Mouse (Mus musculus): ENCODE results near the gene Gm44503. TPM values are rescaled to one million over a fixed set of nuclear protein-coding genes. Genes with fewer than 3 reads are reported as not detected.

Gene Gm44503
- polyA plus RNA-seq, 1 experiment from 2014 or later, result not detected

DNA sequence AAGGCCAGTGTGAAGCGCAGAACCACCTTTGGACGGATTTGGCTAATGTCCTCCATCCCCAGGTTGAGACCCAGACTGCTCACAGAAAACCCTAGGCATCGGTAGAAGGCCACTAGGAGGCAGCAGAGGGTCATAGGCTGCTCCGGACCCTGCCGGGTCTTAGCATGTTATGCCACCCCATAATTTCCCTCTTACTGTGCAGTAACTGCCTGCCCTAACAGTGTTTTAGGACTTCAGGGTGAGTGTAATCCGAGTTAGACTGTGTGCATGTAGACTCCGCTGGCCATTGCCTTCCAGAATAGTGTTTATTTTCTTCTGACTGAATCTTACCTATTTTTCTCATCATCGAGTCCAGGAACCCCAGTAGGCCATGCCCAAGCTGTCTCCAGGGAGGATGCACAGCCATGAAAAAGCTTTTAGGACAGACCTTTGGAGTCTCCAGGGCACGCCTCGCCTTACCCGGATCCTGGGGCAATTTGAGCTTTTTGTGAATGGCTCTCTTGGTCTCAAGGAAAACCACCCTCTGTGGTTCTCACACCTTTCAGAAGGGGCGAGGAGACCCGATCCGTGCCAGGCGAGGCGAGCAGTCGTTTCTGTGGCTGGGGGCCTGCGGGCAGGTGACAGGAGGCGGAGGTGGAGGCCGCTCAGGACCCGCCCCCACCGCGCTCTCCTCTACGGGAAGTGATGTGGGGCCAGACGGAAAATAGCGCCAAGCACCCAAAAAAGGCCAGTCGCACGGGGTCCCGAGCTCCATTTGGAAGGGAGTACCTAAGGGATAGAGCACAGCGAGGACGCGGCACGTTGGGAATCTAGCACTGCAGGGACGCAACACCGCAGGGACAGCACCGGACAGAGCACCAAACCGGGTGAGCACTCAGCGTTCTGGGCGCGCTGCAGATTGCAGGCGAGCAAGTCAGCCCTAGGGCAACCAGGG, 85.8 kb downstream of the Gm44503 start, which contains the start of gene Rab27a:
Gene Rab27a (plus strand): TSS at position 709 of the 934 bp plus-strand sequence.
- 2% methylated on average over 41 of the region's 41 CpGs for whole genome bisulfite sequencing
- peak; percentile 98 for TF ChIP-seq CTCF (IDR thresholded peaks at IDR 0.05; ENCODE audit: low read depth)
- H3K27ac ChIP-seq (ENCODE audit: low read depth, low read length), result no peak within 1 kb of the TSS
- no peaks in the 10 kb centered on the region for H3K36me3 ChIP-seq (ENCODE audit: control insufficient read depth, insufficient read depth)
- no peaks in the 10 kb centered on the region for H3K9me3 ChIP-seq (ENCODE audit: control insufficient read depth)
- no peaks in the 10 kb centered on the region for H3K27me3 ChIP-seq (replicated peaks; ENCODE audit: control insufficient read depth, insufficient read depth, low read length)
- ATAC-seq, result peak; percentile 58; the same call in 1 of the 2 replicates
- peak within 1 kb of the TSS; percentile 34 for H3K4me3 ChIP-seq (ENCODE audit: low read depth, low read length)
- H3K4me1 ChIP-seq (replicated peaks; ENCODE audit: control insufficient read depth, insufficient read depth, low read length), result no peaks in the 10 kb centered on the region
- H3K4me2 ChIP-seq (replicated peaks; ENCODE audit: low read depth), result peak within 1 kb of the TSS; percentile 85
- peak within 1 kb of the TSS; percentile 4; the same call in 1 of the 2 replicates for H3K9ac ChIP-seq (ENCODE audit: low read depth, low read length)

DNA sequence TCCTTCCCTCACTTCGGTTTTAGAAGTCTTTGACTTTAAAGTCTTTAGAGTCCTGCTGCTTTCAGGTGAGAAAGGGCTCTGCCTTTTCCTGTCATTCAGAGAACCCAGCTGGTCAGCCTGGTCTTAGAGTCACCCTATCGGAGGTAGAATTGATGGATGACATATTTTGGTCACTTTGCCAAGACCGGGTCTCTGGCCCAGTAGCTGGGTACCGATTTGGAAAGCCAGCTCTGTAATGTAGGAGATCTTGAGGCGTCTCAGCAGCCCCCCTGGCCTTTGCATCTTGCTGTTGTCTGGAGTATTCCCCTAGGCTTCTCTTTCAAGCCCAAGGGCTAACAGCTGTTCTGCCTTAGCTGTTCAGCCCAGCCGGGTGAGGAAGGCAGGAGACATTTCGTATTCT, 86.6 kb downstream of the Gm44503 start:
- no peak overlapping the region for H3K27ac ChIP-seq (ENCODE audit: low read depth, low read length)
- H3K4me2 ChIP-seq (replicated peaks; ENCODE audit: low read depth), result peak overlapping the region; percentile 85
- 15% methylated on average over 7 of the region's 7 CpGs for WGBS
- ATAC-seq, result no peak
- no peaks in the 10 kb centered on the region for H3K4me1 ChIP-seq (replicated peaks; ENCODE audit: control insufficient read depth, insufficient read depth, low read length)
- peak overlapping the region; percentile 34 for H3K4me3 ChIP-seq (ENCODE audit: low read depth, low read length)
- no peaks in the 10 kb centered on the region for H3K9me3 ChIP-seq (ENCODE audit: control insufficient read depth)
- no peaks in the 10 kb centered on the region for H3K36me3 ChIP-seq (ENCODE audit: control insufficient read depth, insufficient read depth)
- H3K27me3 ChIP-seq (replicated peaks; ENCODE audit: control insufficient read depth, insufficient read depth, low read length), result no peaks in the 10 kb centered on the region
- no peak for TF ChIP-seq CTCF (IDR thresholded peaks at IDR 0.05; ENCODE audit: low read depth)
- peak overlapping the region; percentile 4; the same call in 1 of the 2 replicates for H3K9ac ChIP-seq (ENCODE audit: low read depth, low read length)

DNA sequence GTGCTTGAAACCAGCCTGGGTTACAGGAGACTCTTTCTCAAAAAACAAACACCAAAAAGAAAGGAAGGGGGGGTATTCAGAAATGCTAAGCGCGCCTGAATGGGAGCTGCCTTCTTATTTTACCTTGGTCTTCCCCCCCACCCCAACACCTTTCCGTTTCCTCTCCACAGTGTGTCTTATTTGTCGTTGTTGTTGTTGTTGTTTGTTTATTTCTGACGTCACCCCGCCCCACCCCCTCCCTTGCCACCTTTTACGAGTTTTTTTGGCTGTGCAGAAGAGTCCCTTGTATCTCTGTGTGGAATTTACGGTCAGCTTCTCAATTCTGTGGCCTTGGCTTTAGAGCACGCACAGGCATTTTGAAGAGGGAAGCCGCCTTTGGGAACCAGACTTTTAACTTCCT, 87.1 kb downstream of the Gm44503 start:
- Histone ChIP-seq H3K36me3 (ENCODE audit: control insufficient read depth, insufficient read depth) (no peaks in the 10 kb centered on the region), H3K4me1 (replicated peaks; ENCODE audit: control insufficient read depth, insufficient read depth, low read length) (no peaks in the 10 kb centered on the region), H3K9ac (ENCODE audit: low read depth, low read length) (no peak overlapping the region), H3K4me2 (replicated peaks; ENCODE audit: low read depth) (peak overlapping the region; percentile 85), H3K27me3 (replicated peaks; ENCODE audit: control insufficient read depth, insufficient read depth, low read length) (no peaks in the 10 kb centered on the region), H3K4me3 (ENCODE audit: low read depth, low read length) (peak overlapping the region; percentile 34; the same call in 1 of the 2 replicates), H3K9me3 (ENCODE audit: control insufficient read depth) (no peaks in the 10 kb centered on the region), H3K27ac (ENCODE audit: low read depth, low read length) (no peak overlapping the region)
- WGBS, result 72% methylated on average over 10 of the region's 10 CpGs
- no peak for ATAC-seq
- no peak for TF ChIP-seq CTCF (IDR thresholded peaks at IDR 0.05; ENCODE audit: low read depth)

GRCm38 (mm10) chr9:73047906-73048305, 89.3 kb downstream of the Gm44503 start:
- 89% methylated on average over 2 of the region's 2 CpGs for WGBS
- Histone ChIP-seq H3K9ac (ENCODE audit: low read depth, low read length) (no peak overlapping the region), H3K27ac (ENCODE audit: low read depth, low read length) (no peak overlapping the region), H3K4me2 (replicated peaks; ENCODE audit: low read depth) (no peak overlapping the region), H3K4me3 (ENCODE audit: low read depth, low read length) (no peak overlapping the region), H3K36me3 (ENCODE audit: control insufficient read depth, insufficient read depth) (no peaks in the 10 kb centered on the region), H3K4me1 (replicated peaks; ENCODE audit: control insufficient read depth, insufficient read depth, low read length) (no peaks in the 10 kb centered on the region), H3K9me3 (ENCODE audit: control insufficient read depth) (no peaks in the 10 kb centered on the region), H3K27me3 (replicated peaks; ENCODE audit: control insufficient read depth, insufficient read depth, low read length) (no peaks in the 10 kb centered on the region)
- TF ChIP-seq CTCF (IDR thresholded peaks at IDR 0.05; ENCODE audit: low read depth), result no peak
- ATAC-seq, result no peak

DNA sequence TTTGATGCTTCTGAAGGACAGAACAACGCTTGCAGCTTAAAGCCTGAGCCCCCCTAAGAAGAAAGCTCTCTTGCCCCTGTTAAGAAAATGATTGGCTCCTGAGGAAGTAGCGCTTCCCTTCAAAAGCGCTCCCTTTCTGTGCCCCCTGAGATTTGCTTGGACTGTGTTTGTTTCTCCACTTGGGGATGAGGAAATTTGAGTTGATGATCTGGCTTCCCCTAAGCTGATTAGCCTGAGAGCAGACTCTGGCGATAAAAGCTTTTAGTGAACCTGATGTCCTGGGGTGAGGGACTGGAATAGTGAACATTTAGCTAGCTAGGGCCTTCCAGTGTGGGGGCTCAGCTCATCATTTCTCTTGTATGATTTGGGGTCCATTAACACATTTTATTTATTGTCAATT, 90.3 kb downstream of the Gm44503 start:
- H3K27me3 ChIP-seq (replicated peaks; ENCODE audit: control insufficient read depth, insufficient read depth, low read length), result no peaks in the 10 kb centered on the region
- no peaks in the 10 kb centered on the region for H3K36me3 ChIP-seq (ENCODE audit: control insufficient read depth, insufficient read depth)
- H3K9ac ChIP-seq (ENCODE audit: low read depth, low read length), result no peak overlapping the region
- ATAC-seq, result no peak
- no peak for TF ChIP-seq CTCF (IDR thresholded peaks at IDR 0.05; ENCODE audit: low read depth)
- no peaks in the 10 kb centered on the region for H3K9me3 ChIP-seq (ENCODE audit: control insufficient read depth)
- H3K4me2 ChIP-seq (replicated peaks; ENCODE audit: low read depth), result no peak overlapping the region
- no peak overlapping the region for H3K4me3 ChIP-seq (ENCODE audit: low read depth, low read length)
- H3K27ac ChIP-seq (ENCODE audit: low read depth, low read length), result no peak overlapping the region
- 45% methylated on average over 4 of the region's 4 CpGs for WGBS
- no peaks in the 10 kb centered on the region for H3K4me1 ChIP-seq (replicated peaks; ENCODE audit: control insufficient read depth, insufficient read depth, low read length)

DNA sequence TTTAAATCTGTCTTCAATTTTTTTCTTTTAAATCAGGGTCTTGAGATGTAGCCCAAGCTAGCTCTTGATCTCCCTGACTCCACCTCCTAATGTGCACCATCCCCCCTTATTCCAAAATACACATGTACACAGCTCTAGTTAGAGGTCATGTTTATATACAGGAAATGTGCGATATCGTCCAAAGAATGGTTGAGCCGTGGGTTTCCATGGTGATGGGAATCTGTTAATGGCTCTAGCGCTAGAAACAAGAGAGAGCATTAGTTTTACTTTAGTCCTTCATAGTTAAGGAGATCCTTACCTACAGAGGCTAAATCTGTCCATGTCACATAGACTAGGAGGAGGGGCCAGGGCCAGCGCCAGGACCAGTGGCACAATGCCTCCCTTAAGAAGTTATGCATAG, 91.2 kb downstream of the Gm44503 start:
- no peaks in the 10 kb centered on the region for H3K36me3 ChIP-seq (ENCODE audit: control insufficient read depth, insufficient read depth)
- no peaks in the 10 kb centered on the region for H3K9me3 ChIP-seq (ENCODE audit: control insufficient read depth)
- H3K4me2 ChIP-seq (replicated peaks; ENCODE audit: low read depth), result no peak overlapping the region; the same call in 1 of the 2 replicates
- TF ChIP-seq CTCF (IDR thresholded peaks at IDR 0.05; ENCODE audit: low read depth), result no peak
- H3K27me3 ChIP-seq (replicated peaks; ENCODE audit: control insufficient read depth, insufficient read depth, low read length), result no peaks in the 10 kb centered on the region
- no peak overlapping the region for H3K4me3 ChIP-seq (ENCODE audit: low read depth, low read length)
- WGBS, result 22% methylated on average over 5 of the region's 5 CpGs
- no peak for ATAC-seq
- no peak overlapping the region for H3K9ac ChIP-seq (ENCODE audit: low read depth, low read length)
- H3K4me1 ChIP-seq (replicated peaks; ENCODE audit: control insufficient read depth, insufficient read depth, low read length), result no peaks in the 10 kb centered on the region
- no peak overlapping the region; the same call in 1 of the 2 replicates for H3K27ac ChIP-seq (ENCODE audit: low read depth, low read length)
